Mouse (Mus musculus): Measurements from ENCODE around the gene Gpr149.

GRCm38 (mm10) chr3:62602466-62602865, 2.5 kb downstream of the Gpr149 start:
- no peak for TF ChIP-seq CTCF (IDR thresholded peaks at IDR 0.05; ENCODE audit: borderline replicate concordance, extremely low read depth, insufficient read depth, insufficient read length)
- TF ChIP-seq POLR2A (IDR thresholded peaks at IDR 0.05; ENCODE audit: borderline replicate concordance, extremely low read depth, insufficient read depth, insufficient read length, poor library complexity, severe bottlenecking): no peak

Measured in brain, embryonic 14.5 days (tissue).